In genomic region chr2:84840016-84840747, GRCm38 (mm10) we compare ENCODE assay signal across 9 mouse cellular contexts. TPM values are rescaled to one million over a fixed set of nuclear protein-coding genes. Genes with fewer than 3 reads are reported as not detected.
DNase-seq lines count a peak whose midpoint lies in the region; ATAC-seq and TF ChIP-seq lines count a peak whose summit lies in the region.
"Had no signal": no experiment of that assay in that cellular context is flagged by ENCODE, and none has a peak within 500 bp of the region (broad histone marks: within the 10 kb centered on the region; RNA-seq: fewer than 3 reads in every experiment).

No protein-coding gene starts in this region.

- peak; percentile 81 for ATAC-seq in hindbrain, embryonic 15.5 days (ENCODE audit: low FRiP score, low read depth)
- ATAC-seq in liver, embryonic 11.5 days (replicated peaks; ENCODE audit: low FRiP score), result peak; percentile 56

- under 1% methylated on average over 54 of the region's 54 CpGs for WGBS in hindbrain, embryonic 15.5 days
- WGBS in liver, embryonic 11.5 days, result under 1% methylated on average over 54 of the region's 54 CpGs

- H3K9me3 ChIP-seq in ES-Bruce4 (replicated peaks; ENCODE audit: control insufficient read depth, insufficient read depth, low read length, poor library complexity, severe bottlenecking), result no peaks in the 10 kb centered on the region
- no peaks in the 10 kb centered on the region for H3K9me3 ChIP-seq in hindbrain, embryonic 15.5 days
- no peaks in the 10 kb centered on the region for H3K9me3 ChIP-seq in liver, embryonic 11.5 days (ENCODE audit: control insufficient read depth, low read length)

- peak overlapping the region; percentile 86 for H3K4me3 ChIP-seq in ES-Bruce4 (ENCODE audit: low read depth, low read length)
- peak overlapping the region; percentile 65 for H3K4me3 ChIP-seq in brown adipose tissue, adult 24 weeks (ENCODE audit: insufficient read depth, low read depth, low read length)
- H3K4me3 ChIP-seq in hindbrain, embryonic 15.5 days, result peak overlapping the region; percentile 60
- peak overlapping the region; percentile 67 for H3K4me3 ChIP-seq in liver, embryonic 11.5 days (ENCODE audit: low read depth, low read length)
- peak overlapping the region; percentile 55 for H3K4me3 ChIP-seq in myocyte

- no peaks in the 10 kb centered on the region; the same call in 1 of the 2 replicates for H3K36me3 ChIP-seq in ES-Bruce4 (ENCODE audit: control insufficient read depth, insufficient read depth, low read length, poor library complexity, severe bottlenecking)
- no peaks in the 10 kb centered on the region for H3K36me3 ChIP-seq in hindbrain, embryonic 15.5 days
- peaks cover 7% of the 10 kb centered on the region; the same call in 1 of the 2 replicates for H3K36me3 ChIP-seq in liver, embryonic 11.5 days (ENCODE audit: control insufficient read depth, insufficient read depth, low read length)
- H3K36me3 ChIP-seq in myocyte (ENCODE audit: control insufficient read depth, insufficient read depth), result no peaks in the 10 kb centered on the region

- peak; percentile 51 to 71 for DNase-seq in gastrocnemius, adult 8-10 months (ENCODE audit: low spot score in 2 of 2)
- DNase-seq in liver, embryonic 11.5 days (ENCODE audit: low spot score), result peak; percentile 85
- DNase-seq in testis, postnatal 14 days (ENCODE audit: low spot score), result peak; percentile 69
- no peak for DNase-seq in frontal cortex, adult 2 months (ENCODE audit: extremely low spot score in 1 of 2, low spot score in 1 of 2)

- H3K79me2 ChIP-seq in myocyte (ENCODE audit: control insufficient read depth, insufficient read depth), result no peaks in the 10 kb centered on the region

- H3ac ChIP-seq in myocyte (ENCODE audit: control insufficient read depth, insufficient read length), result peak overlapping the region; percentile 63

- H3K9ac ChIP-seq in ES-Bruce4 (ENCODE audit: low read depth, poor library complexity, severe bottlenecking), result peak overlapping the region; percentile 64
- peak overlapping the region; percentile 53 for H3K9ac ChIP-seq in hindbrain, embryonic 15.5 days
- peak overlapping the region; percentile 81 for H3K9ac ChIP-seq in liver, embryonic 11.5 days (ENCODE audit: low read depth, low read length)

- H3K27me3 ChIP-seq in ES-Bruce4 (ENCODE audit: control insufficient read depth, insufficient read depth, low read length, poor library complexity, severe bottlenecking) (no peaks in the 10 kb centered on the region), myocyte (ENCODE audit: control insufficient read depth, insufficient read depth, insufficient read length) (no peaks in the 10 kb centered on the region)
- peaks cover 48% of the 10 kb centered on the region for H3K27me3 ChIP-seq in hindbrain, embryonic 15.5 days
- H3K27me3 ChIP-seq in liver, embryonic 11.5 days (replicated peaks; ENCODE audit: control insufficient read depth, insufficient read depth, low read length), result no peaks in the 10 kb centered on the region

- peaks cover 9% of the 10 kb centered on the region for H3K4me1 ChIP-seq in ES-Bruce4 (ENCODE audit: control insufficient read depth, insufficient read depth, low read length)
- H3K4me1 ChIP-seq in brown adipose tissue, adult 24 weeks (ENCODE audit: control insufficient read depth, insufficient read depth, insufficient read length, low read length), result 0 out of 2 replicates have a peak, but pooled peaks cover 3% of the 10 kb centered on the region
- H3K4me1 ChIP-seq in hindbrain, embryonic 15.5 days (replicated peaks), result peaks cover 21% of the 10 kb centered on the region
- H3K4me1 ChIP-seq in liver, embryonic 11.5 days (replicated peaks; ENCODE audit: control insufficient read depth, insufficient read depth, low read length), result peaks cover 42% of the 10 kb centered on the region

- no peak for TF ChIP-seq POLR2A in ES-Bruce4 (IDR thresholded peaks at IDR 0.05; ENCODE audit: insufficient read depth, low read length)
- no peak for TF ChIP-seq POLR2A in myocyte (IDR thresholded peaks at IDR 0.05; ENCODE audit: insufficient read length, low read depth)

- no peak overlapping the region for H3K27ac ChIP-seq in ES-Bruce4 (ENCODE audit: insufficient read depth, low read length)
- no peak overlapping the region for H3K27ac ChIP-seq in brown adipose tissue, adult 24 weeks (replicated peaks; ENCODE audit: low read depth, low read length)
- 0 out of 2 replicates have a peak overlapping the region, but pooled peaks have one; percentile 30 for H3K27ac ChIP-seq in hindbrain, embryonic 15.5 days (replicated peaks)
- peak overlapping the region; percentile 95 for H3K27ac ChIP-seq in liver, embryonic 11.5 days (ENCODE audit: low read depth, low read length)

- H3K4me2 ChIP-seq in hindbrain, embryonic 15.5 days, result peak overlapping the region; percentile 100
- peak overlapping the region; percentile 89 for H3K4me2 ChIP-seq in liver, embryonic 11.5 days
- peak overlapping the region; percentile 99 for H3K4me2 ChIP-seq in myocyte (ENCODE audit: low read depth)

- TF ChIP-seq EP300 in ES-Bruce4 (IDR thresholded peaks at IDR 0.05; ENCODE audit: insufficient read depth, low read depth, low read length), result no peak

- TF ChIP-seq CTCF in ES-Bruce4 (IDR thresholded peaks at IDR 0.05; ENCODE audit: low read depth, low read length), result no peak

TF ChIP-seq in myocyte, 11 proteins besides CTCF, POLR2A, EP300 and RAD21:
- no peak for TF ChIP-seq TCF12 (IDR thresholded peaks at IDR 0.05; ENCODE audit: insufficient read depth, poor library complexity, severe bottlenecking)
- TF ChIP-seq SRF (IDR thresholded peaks at IDR 0.05; ENCODE audit: control insufficient read depth, insufficient read length, low read depth), result peak; percentile 70

RNA-seq across cellular contexts. Expression of gene Slc43a1, which starts 1.5 kb away (rescaled TPM):
- polyA plus RNA-seq in ES-Bruce4 (2011; ENCODE audit: insufficient read depth, insufficient read length, low read depth, missing spikeins) (11.5 and 12.3 TPM in 2 replicates), myocyte (2012; fragmentation: generic; extraction: Trizol) (2.0 TPM)
- 2.6 and 3.5 TPM in 2 replicates for polyA plus RNA-seq in brown adipose tissue, adult 24 weeks (2012; ENCODE audit: insufficient read depth, insufficient read length, missing spikeins)
- total RNA-seq in gastrocnemius, adult 8-10 months (2022), result 10 to 100 TPM in 3 of 4 experiments, 1 to 10 TPM in 1; 8.0 to 28.2 (median 14.4) TPM
- polyA plus RNA-seq in hindbrain, embryonic 15.5 days (2015; fragmentation: Nextera tagmentation; extraction: Ambion mirVana), result 2.3 and 2.4 TPM in 2 replicates
- 83.2 and 101 TPM in 2 replicates for polyA plus RNA-seq in liver, embryonic 11.5 days (2014; fragmentation: Nextera tagmentation; extraction: Ambion mirVana)
- polyA plus RNA-seq in frontal cortex, adult 2 months (2012; rRNA removed), result 0.22 and 0.29 TPM in 2 replicates

RNA-seq across cellular contexts. Expression of gene Timm10, which starts 13.4 kb away (rescaled TPM):
- polyA plus RNA-seq in ES-Bruce4 (2011; ENCODE audit: insufficient read depth, insufficient read length, low read depth, missing spikeins), result 40.8 and 47.3 TPM in 2 replicates
- 125 and 134 TPM in 2 replicates for polyA plus RNA-seq in brown adipose tissue, adult 24 weeks (2012; ENCODE audit: insufficient read depth, insufficient read length, missing spikeins)
- 10 to 100 TPM; 37.9 to 51.4 (median 45.5) TPM for total RNA-seq in gastrocnemius, adult 8-10 months (2022)
- polyA plus RNA-seq in hindbrain, embryonic 15.5 days (2015; fragmentation: Nextera tagmentation; extraction: Ambion mirVana), result 73.4 and 75.2 TPM in 2 replicates
- polyA plus RNA-seq in liver, embryonic 11.5 days (2014; fragmentation: Nextera tagmentation; extraction: Ambion mirVana), result 84.3 and 84.5 TPM in 2 replicates
- 102 TPM for polyA plus RNA-seq in myocyte (2012; fragmentation: generic; extraction: Trizol)
- 86.2 and 96.6 TPM in 2 replicates for polyA plus RNA-seq in frontal cortex, adult 2 months (2012; rRNA removed)

RNA-seq across cellular contexts. Expression of gene Smtnl1, which starts 17.7 kb away (rescaled TPM):
- polyA plus RNA-seq in ES-Bruce4 (2011; ENCODE audit: insufficient read depth, insufficient read length, low read depth, missing spikeins) (2.6 and 2.8 TPM in 2 replicates), myocyte (2012; fragmentation: generic; extraction: Trizol) (0.85 TPM)
- 2.7 and 3.0 TPM in 2 replicates for polyA plus RNA-seq in brown adipose tissue, adult 24 weeks (2012; ENCODE audit: insufficient read depth, insufficient read length, missing spikeins)
- total RNA-seq in gastrocnemius, adult 8-10 months (2022), result 10 to 100 TPM; 46.3 to 63.9 (median 59.0) TPM
- not detected in 2 replicates for polyA plus RNA-seq in hindbrain, embryonic 15.5 days (2015; fragmentation: Nextera tagmentation; extraction: Ambion mirVana)
- 0.25 TPM in 1 of 2 replicates, not detected in the other for polyA plus RNA-seq in liver, embryonic 11.5 days (2014; fragmentation: Nextera tagmentation; extraction: Ambion mirVana)
- polyA plus RNA-seq in frontal cortex, adult 2 months (2012; rRNA removed), result not detected in 2 replicates
- total RNA-seq: layer of hippocampus, postnatal 36 days had no signal

RNA-seq across cellular contexts. Expression of gene Ube2l6, which starts 41.6 kb away (rescaled TPM):
- polyA plus RNA-seq in ES-Bruce4 (2011; ENCODE audit: insufficient read depth, insufficient read length, low read depth, missing spikeins), result 12.6 and 14.3 TPM in 2 replicates
- polyA plus RNA-seq in brown adipose tissue, adult 24 weeks (2012; ENCODE audit: insufficient read depth, insufficient read length, missing spikeins), result 4.5 and 15.2 TPM in 2 replicates
- 1 to 10 TPM; 1.5 to 3.5 (median 2.3) TPM for total RNA-seq in gastrocnemius, adult 8-10 months (2022)
- polyA plus RNA-seq in hindbrain, embryonic 15.5 days (2015; fragmentation: Nextera tagmentation; extraction: Ambion mirVana), result 23.2 and 26.7 TPM in 2 replicates
- polyA plus RNA-seq in liver, embryonic 11.5 days (2014; fragmentation: Nextera tagmentation; extraction: Ambion mirVana), result 112 and 114 TPM in 2 replicates
- 16.2 TPM for polyA plus RNA-seq in myocyte (2012; fragmentation: generic; extraction: Trizol)
- 10.2 TPM in 2 replicates for polyA plus RNA-seq in frontal cortex, adult 2 months (2012; rRNA removed)

RNA-seq across cellular contexts. Expression of gene Rtn4rl2, which starts 46.3 kb away (rescaled TPM):
- polyA plus RNA-seq in ES-Bruce4 (2011; ENCODE audit: insufficient read depth, insufficient read length, low read depth, missing spikeins), result not detected in 2 replicates
- polyA plus RNA-seq in brown adipose tissue, adult 24 weeks (2012; ENCODE audit: insufficient read depth, insufficient read length, missing spikeins), result 1.5 TPM in 1 of 2 replicates, not detected in the other
- under 1 TPM in 3 of 4 experiments, not detected in 1; 0.19 to 0.62 (median 0.43) TPM for total RNA-seq in gastrocnemius, adult 8-10 months (2022)
- 5.0 and 6.2 TPM in 2 replicates for polyA plus RNA-seq in hindbrain, embryonic 15.5 days (2015; fragmentation: Nextera tagmentation; extraction: Ambion mirVana)
- polyA plus RNA-seq in liver, embryonic 11.5 days (2014; fragmentation: Nextera tagmentation; extraction: Ambion mirVana), result 0.66 and 1.2 TPM in 2 replicates
- 0.13 TPM for polyA plus RNA-seq in myocyte (2012; fragmentation: generic; extraction: Trizol)
- 65.5 and 75.2 TPM in 2 replicates for polyA plus RNA-seq in frontal cortex, adult 2 months (2012; rRNA removed)

Comparison
In these comparisons a context has a peak if more than half of its experiments do, and no peak if none do; other contexts are left out.
1. H3K27ac ChIP-seq: peak in hindbrain, embryonic 15.5 days (single experiment) and liver, embryonic 11.5 days (single experiment); none in ES-Bruce4 (single experiment) and brown adipose tissue, adult 24 weeks (single experiment).
2. DNase-seq: peak in gastrocnemius, adult 8-10 months (2 of 2), liver, embryonic 11.5 days (single experiment) and testis, postnatal 14 days (single experiment); none in frontal cortex, adult 2 months (0 of 2).
3. Peak in every context shown above with its lines, with median percentiles within 50 percentile points of each other: H3K4me3 ChIP-seq, H3K9ac ChIP-seq and H3K4me2 ChIP-seq.